Mouse (Mus musculus): ENCODE measurements around the gene Macrod2. TPM values are rescaled to one million over a fixed set of nuclear protein-coding genes. Genes with fewer than 3 reads are reported as not detected.

Gene Macrod2
- total and polyA plus RNA-seq, 2 experiments from 2014 or later = 37.3 to 67.2 TPM

DNA sequence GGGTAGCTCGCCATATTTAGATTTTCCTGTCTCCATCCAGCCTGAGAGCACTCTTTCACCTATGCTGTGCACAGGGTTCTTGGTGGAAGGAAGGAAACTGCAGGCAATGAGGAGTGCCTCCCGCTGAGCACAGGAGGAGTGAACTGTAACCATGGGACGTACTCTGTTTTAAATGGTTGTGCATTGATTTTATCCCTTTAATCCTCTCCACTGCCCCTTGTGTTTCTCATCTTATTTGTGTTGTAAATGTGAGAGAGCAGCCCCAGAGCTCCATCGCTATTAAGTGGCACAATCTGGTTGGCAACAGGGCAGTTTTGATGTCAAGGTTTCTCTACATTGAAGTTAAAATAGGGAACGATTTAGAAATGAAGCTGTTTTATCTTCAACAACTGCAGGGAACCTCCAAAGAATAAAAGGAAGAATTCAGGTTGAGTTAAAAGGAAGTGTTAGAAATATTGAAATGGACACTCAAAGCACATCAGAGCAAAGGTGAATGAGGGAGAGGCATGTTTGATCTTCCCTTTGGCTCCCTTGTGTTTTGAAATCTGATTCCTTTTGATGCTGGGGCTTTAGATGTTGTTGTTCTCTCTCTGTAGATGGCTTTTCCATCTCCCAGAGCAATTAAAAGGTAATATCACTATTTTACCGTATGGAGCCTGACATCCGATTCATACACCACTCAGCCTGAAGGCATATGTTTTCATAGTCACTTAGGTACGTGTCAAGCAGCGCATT is 1467.6 kb downstream of the Macrod2 start:
- H3K4me3 ChIP-seq (ENCODE audit: low read depth, low read length) = no peak overlapping the region
- no peak overlapping the region for H3K27ac ChIP-seq (ENCODE audit: low read depth, low read length)
- H3K9ac ChIP-seq (replicated peaks; ENCODE audit: low read length, poor library complexity, severe bottlenecking) = no peak overlapping the region
- 37% methylated on average over 9 of the region's 9 CpGs for WGBS
- ATAC-seq (ENCODE audit: low FRiP score) = no peak
- no peaks in the 10 kb centered on the region for H3K9me3 ChIP-seq (ENCODE audit: low read length)
- no peak overlapping the region for H3K4me2 ChIP-seq (ENCODE audit: low read depth, low read length, poor library complexity, severe bottlenecking)
- H3K4me1 ChIP-seq (ENCODE audit: insufficient read depth, low read length) = no peaks in the 10 kb centered on the region
- H3K36me3 ChIP-seq (ENCODE audit: insufficient read depth, low read length) = no peaks in the 10 kb centered on the region
- no peak for DNase-seq (ENCODE audit: low spot score)
- H3K27me3 ChIP-seq (ENCODE audit: insufficient read depth, low read length) = no peaks in the 10 kb centered on the region
- no peak for TF ChIP-seq CTCF (IDR thresholded peaks at IDR 0.05)

DNA sequence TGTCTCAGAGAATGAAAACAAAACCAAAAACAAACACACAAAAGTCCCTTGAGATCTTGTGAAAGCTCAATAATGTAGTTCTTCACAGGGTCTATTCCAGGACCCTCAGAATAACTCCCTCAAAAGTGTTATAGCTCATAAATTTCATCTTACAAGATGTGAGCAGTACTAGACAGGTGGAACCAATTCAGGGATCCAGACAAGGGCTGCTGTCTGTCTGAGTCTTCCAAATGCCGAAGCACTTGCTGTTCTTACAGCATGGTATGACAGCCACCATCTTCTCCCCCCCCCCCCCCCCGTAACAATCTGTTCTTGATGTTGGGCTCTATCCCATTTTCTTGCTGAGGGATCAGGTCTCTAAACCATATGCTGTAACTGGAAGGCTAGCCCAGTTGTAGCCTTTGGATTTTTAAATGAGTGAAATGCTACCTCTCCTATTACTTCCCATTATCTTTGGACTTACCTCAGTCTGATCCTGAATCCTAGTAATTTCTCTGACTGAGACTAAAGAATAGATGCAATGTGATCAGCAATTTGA is 1468.6 kb downstream of the Macrod2 start:
- Histone ChIP-seq H3K4me1 (ENCODE audit: insufficient read depth, low read length) (no peaks in the 10 kb centered on the region), H3K9me3 (ENCODE audit: low read length) (no peaks in the 10 kb centered on the region), H3K27ac (ENCODE audit: low read depth, low read length) (no peak overlapping the region), H3K4me2 (ENCODE audit: low read depth, low read length, poor library complexity, severe bottlenecking) (no peak overlapping the region), H3K36me3 (ENCODE audit: insufficient read depth, low read length) (no peaks in the 10 kb centered on the region), H3K9ac (replicated peaks; ENCODE audit: low read length, poor library complexity, severe bottlenecking) (no peak overlapping the region), H3K27me3 (ENCODE audit: insufficient read depth, low read length) (no peaks in the 10 kb centered on the region), H3K4me3 (ENCODE audit: low read depth, low read length) (no peak overlapping the region)
- DNase-seq (ENCODE audit: low spot score) (no peak), ATAC-seq (ENCODE audit: low FRiP score) (no peak)
- no peak for TF ChIP-seq CTCF (IDR thresholded peaks at IDR 0.05)
- 49% methylated on average over 2 of the region's 2 CpGs for WGBS

DNA sequence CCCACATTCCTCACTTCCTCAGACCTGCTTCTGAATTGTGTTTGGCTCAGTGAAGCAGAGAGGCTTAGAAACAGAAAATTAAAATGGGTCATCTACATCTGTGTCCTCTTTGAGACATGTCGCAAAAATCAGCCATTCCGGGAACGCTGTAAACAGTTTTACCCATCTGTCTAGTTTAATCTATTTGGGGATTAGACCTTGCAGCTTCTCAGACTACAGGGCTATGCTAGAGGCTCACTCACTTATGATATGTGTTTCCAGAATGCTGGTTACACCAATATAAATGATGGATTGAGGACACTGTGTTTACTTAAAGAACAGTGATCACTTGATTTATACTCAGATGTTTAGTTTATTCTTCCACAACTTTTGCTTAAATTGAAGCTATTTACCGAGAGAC is 1475.8 kb downstream of the Macrod2 start:
- no peak overlapping the region for H3K9ac ChIP-seq (replicated peaks; ENCODE audit: low read length, poor library complexity, severe bottlenecking)
- H3K27me3 ChIP-seq (ENCODE audit: insufficient read depth, low read length) = no peaks in the 10 kb centered on the region
- no peaks in the 10 kb centered on the region for H3K36me3 ChIP-seq (ENCODE audit: insufficient read depth, low read length)
- TF ChIP-seq CTCF (IDR thresholded peaks at IDR 0.05) = no peak
- H3K9me3 ChIP-seq (ENCODE audit: low read length) = no peaks in the 10 kb centered on the region
- no peaks in the 10 kb centered on the region for H3K4me1 ChIP-seq (ENCODE audit: insufficient read depth, low read length)
- WGBS = 83% methylated on average over 4 of the region's 4 CpGs
- no peak overlapping the region for H3K27ac ChIP-seq (ENCODE audit: low read depth, low read length)
- H3K4me2 ChIP-seq (ENCODE audit: low read depth, low read length, poor library complexity, severe bottlenecking) = no peak overlapping the region
- no peak for ATAC-seq (ENCODE audit: low FRiP score)
- DNase-seq (ENCODE audit: low spot score) = no peak
- no peak overlapping the region for H3K4me3 ChIP-seq (ENCODE audit: low read depth, low read length)

DNA sequence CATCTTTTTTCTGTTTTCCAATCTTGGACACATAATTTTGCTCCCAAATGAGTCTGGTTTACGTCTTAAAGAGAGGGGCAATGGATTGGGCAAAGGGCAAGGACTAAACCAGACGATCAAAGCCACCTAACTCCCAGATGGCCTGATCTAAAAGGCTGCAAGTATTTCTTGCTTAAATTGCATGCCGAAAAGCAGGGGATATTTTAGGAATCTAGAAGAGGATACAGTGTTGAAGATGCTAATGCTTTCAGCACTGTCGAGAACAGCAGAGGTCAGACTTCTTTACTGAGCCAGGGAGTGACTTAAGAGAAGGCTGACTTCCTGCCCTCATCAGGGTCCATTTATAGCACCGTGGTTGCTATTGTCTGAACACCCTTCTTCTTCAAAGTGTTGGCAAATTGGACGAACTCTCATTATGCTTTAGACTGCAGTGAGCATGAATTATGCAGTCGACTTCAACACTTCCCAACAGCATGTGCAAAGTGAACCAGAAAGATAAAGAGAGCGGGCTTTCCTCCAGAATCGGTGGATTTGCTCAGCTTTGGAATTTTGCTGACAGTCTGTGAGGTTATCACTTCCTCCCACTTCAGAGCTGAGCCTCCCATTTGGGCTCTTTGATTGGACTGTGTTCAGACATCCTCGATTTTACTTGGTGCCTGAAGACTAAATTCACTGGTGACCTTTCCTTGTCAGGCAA is 1481.2 kb downstream of the Macrod2 start:
- no peaks in the 10 kb centered on the region for H3K36me3 ChIP-seq (ENCODE audit: insufficient read depth, low read length)
- no peaks in the 10 kb centered on the region for H3K27me3 ChIP-seq (ENCODE audit: insufficient read depth, low read length)
- no peak for ATAC-seq (ENCODE audit: low FRiP score)
- 0 out of 2 replicates have a peak, but pooled peaks cover 3% of the 10 kb centered on the region for H3K4me1 ChIP-seq (ENCODE audit: insufficient read depth, low read length)
- H3K4me2 ChIP-seq (ENCODE audit: low read depth, low read length, poor library complexity, severe bottlenecking) = no peak overlapping the region
- WGBS = 50% methylated on average over 10 of the region's 10 CpGs
- H3K9me3 ChIP-seq (ENCODE audit: low read length) = no peaks in the 10 kb centered on the region
- no peak overlapping the region for H3K9ac ChIP-seq (replicated peaks; ENCODE audit: low read length, poor library complexity, severe bottlenecking)
- no peak for DNase-seq (ENCODE audit: low spot score)
- H3K4me3 ChIP-seq (ENCODE audit: low read depth, low read length) = no peak overlapping the region
- no peak; the same call in 1 of the 2 replicates for TF ChIP-seq CTCF (IDR thresholded peaks at IDR 0.05)
- H3K27ac ChIP-seq (ENCODE audit: low read depth, low read length) = no peak overlapping the region

DNA sequence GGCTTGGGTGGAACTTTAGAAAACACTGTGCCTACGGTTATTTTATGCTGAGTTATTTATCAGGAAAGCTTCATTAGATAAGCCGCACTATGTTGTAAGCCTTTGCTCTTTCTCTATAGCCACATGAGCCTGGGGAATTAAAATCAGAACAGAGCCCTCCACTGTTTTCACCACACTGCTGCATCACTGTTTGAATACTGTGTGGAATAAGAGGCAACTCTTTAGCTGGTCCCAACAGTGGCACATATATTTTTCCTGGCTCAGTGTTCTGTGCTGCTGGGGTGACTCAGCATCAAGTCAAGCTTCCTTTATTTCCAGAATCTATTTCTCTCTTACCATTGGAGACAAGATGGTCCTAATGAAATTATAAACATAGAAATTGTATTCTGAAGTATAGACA is 1481.8 kb downstream of the Macrod2 start:
- H3K4me2 ChIP-seq (ENCODE audit: low read depth, low read length, poor library complexity, severe bottlenecking) = no peak overlapping the region
- H3K36me3 ChIP-seq (ENCODE audit: insufficient read depth, low read length) = no peaks in the 10 kb centered on the region
- 0 out of 2 replicates have a peak, but pooled peaks cover 3% of the 10 kb centered on the region for H3K4me1 ChIP-seq (ENCODE audit: insufficient read depth, low read length)
- ATAC-seq (ENCODE audit: low FRiP score) = no peak
- H3K27me3 ChIP-seq (ENCODE audit: insufficient read depth, low read length) = no peaks in the 10 kb centered on the region
- WGBS = 66% methylated on average over 2 of the region's 2 CpGs
- H3K9me3 ChIP-seq (ENCODE audit: low read length) = no peaks in the 10 kb centered on the region
- H3K4me3 ChIP-seq (ENCODE audit: low read depth, low read length) = no peak overlapping the region
- no peak for TF ChIP-seq CTCF (IDR thresholded peaks at IDR 0.05)
- no peak for DNase-seq (ENCODE audit: low spot score)
- H3K27ac ChIP-seq (ENCODE audit: low read depth, low read length) = no peak overlapping the region
- H3K9ac ChIP-seq (replicated peaks; ENCODE audit: low read length, poor library complexity, severe bottlenecking) = no peak overlapping the region

DNA sequence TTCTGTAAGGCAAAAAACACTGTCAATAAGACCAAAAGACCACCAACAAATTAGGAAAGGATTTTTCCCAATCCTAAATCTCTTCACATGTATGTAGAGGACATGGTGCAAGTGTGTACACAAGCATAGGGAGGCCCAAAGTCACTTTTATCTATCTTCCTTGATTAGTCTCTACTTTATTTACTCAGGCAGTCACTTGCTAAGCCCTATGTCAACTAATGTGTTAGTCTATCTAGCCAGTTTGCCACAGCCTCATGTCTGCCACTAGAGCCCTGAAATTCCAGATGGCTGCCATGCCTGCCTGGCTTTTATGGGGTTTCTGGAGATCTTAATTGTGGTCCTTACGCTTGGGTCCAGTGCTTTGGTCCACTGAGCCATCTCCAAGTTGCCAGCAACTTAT is 1483.4 kb downstream of the Macrod2 start:
- ATAC-seq (ENCODE audit: low FRiP score) (no peak), DNase-seq (ENCODE audit: low spot score) (no peak)
- H3K9ac ChIP-seq (replicated peaks; ENCODE audit: low read length, poor library complexity, severe bottlenecking) = no peak overlapping the region
- no peaks in the 10 kb centered on the region for H3K36me3 ChIP-seq (ENCODE audit: insufficient read depth, low read length)
- 91% methylated on average over 1 of the region's 1 CpGs for WGBS
- H3K4me3 ChIP-seq (ENCODE audit: low read depth, low read length) = no peak overlapping the region
- 0 out of 2 replicates have a peak, but pooled peaks cover 3% of the 10 kb centered on the region for H3K4me1 ChIP-seq (ENCODE audit: insufficient read depth, low read length)
- TF ChIP-seq CTCF (IDR thresholded peaks at IDR 0.05) = no peak
- H3K4me2 ChIP-seq (ENCODE audit: low read depth, low read length, poor library complexity, severe bottlenecking) = no peak overlapping the region
- H3K27ac ChIP-seq (ENCODE audit: low read depth, low read length) = no peak overlapping the region
- H3K27me3 ChIP-seq (ENCODE audit: insufficient read depth, low read length) = no peaks in the 10 kb centered on the region
- no peaks in the 10 kb centered on the region for H3K9me3 ChIP-seq (ENCODE audit: low read length)

Measured in midbrain, postnatal 0 days (tissue).